Mouse (Mus musculus): Measurements from ENCODE around the gene Acot6. TPM values are rescaled to one million over a fixed set of nuclear protein-coding genes. Genes with fewer than 3 reads are reported as not detected.
"Not testable (repeated sequence)": the region's sequence is repeated elsewhere in the genome, so short reads cannot be mapped to it uniquely, and the experiment has no call there.

Gene Acot6
- total RNA-seq, 1 experiment from 2014 or later = not detected

DNA sequence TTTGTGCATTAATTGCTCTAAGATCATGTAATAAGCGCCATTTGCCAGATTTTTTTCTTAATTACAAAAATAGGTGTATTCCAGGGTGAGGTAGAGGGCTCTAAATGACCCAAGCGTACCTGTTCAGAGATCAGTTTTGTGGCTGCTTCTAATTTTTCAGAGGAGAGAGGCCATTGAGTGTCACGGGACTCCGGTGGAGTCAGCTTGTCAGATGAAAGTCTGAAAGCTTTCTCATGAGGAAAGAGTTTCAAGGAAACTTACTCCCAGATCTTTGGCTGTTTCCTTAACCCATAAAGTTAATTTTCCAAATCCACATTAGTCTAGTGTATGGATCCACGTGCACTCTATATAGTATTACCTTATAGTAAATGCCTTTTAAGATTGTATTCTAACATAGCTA lies 5.8 kb upstream of the Acot6 start:
- ATAC-seq (ENCODE audit: extremely low read depth, insufficient number of reproducible peaks, low FRiP score, poor library complexity, severe bottlenecking) = not testable (repeated sequence)

DNA sequence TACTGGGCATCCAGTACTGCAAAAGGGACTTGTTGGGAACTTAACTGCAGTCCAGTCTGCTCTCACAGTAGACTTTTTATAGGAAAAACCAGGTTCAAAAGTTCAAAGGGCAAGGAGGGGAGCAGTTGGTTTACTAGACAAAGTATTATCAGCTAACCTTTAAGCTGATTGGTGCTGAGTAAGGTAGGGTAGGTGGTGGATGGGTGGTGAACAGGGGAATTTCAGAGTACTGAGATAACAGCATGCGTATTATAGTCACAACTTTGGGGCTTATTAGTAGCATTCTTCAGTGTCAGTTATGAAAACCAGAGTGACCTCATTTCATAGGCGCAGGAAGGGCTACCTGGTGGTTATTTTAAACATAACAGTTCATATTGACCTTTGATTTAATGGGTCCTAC lies 849 bp upstream of the Acot6 start:
- no peak for ATAC-seq (ENCODE audit: extremely low read depth, insufficient number of reproducible peaks, low FRiP score, poor library complexity, severe bottlenecking)

GRCm38 (mm10) chr12:84100071-84100470 lies 383 bp upstream of the Acot6 start:
- ATAC-seq (ENCODE audit: extremely low read depth, insufficient number of reproducible peaks, low FRiP score, poor library complexity, severe bottlenecking) = no peak

DNA sequence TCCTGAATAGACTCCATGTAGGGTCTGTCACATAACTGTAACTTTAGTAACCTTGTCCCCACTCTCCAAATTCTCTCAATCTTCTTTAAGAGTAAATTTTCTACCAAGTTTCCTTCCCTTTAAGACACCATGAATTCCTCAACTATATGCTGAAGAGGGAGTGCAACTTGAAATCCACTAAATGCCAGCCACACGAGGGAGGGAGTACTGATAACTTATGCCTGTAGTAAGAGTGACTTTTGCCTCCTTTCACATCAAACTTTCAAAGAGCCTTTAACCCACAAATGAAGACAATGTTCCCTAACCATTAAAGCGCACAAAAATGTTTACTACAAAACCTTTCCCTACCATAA lies 1.0 kb downstream of the Acot6 start:
- ATAC-seq (ENCODE audit: extremely low read depth, insufficient number of reproducible peaks, low FRiP score, poor library complexity, severe bottlenecking) = no peak

DNA sequence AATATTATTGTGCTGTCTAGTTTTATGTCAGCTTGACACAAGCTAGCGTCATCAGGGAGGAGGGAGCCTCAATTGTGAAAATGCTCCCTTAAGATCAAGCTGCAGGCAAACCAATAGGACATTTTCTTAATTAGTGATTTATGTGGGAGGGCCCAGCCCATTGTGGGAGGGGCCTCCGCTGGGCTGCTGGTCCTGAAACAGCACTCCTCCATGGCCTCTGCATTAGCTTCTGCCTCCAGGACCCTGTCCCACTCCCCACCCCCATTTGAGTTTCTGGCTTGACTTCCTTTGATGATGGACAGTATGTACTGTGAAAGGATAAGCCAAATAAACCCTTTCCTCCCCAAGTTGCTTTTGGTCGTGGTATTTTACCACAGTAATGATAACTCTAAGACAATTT lies 6.6 kb downstream of the Acot6 start:
- ATAC-seq (ENCODE audit: extremely low read depth, insufficient number of reproducible peaks, low FRiP score, poor library complexity, severe bottlenecking) = no peak

- ATAC-seq (ENCODE audit: extremely low read depth, insufficient number of reproducible peaks, low FRiP score, poor library complexity, severe bottlenecking) = no peak
Observed at GRCm38 (mm10) chr12:84107692-84108091, 7.2 kb downstream of the Acot6 start.

- no peak for ATAC-seq (ENCODE audit: extremely low read depth, insufficient number of reproducible peaks, low FRiP score, poor library complexity, severe bottlenecking)
Observed at GRCm38 (mm10) chr12:84109924-84110323, 9.5 kb downstream of the Acot6 start.

GRCm38 (mm10) chr12:84110814-84111213 lies 10.4 kb downstream of the Acot6 start:
- ATAC-seq (ENCODE audit: extremely low read depth, insufficient number of reproducible peaks, low FRiP score, poor library complexity, severe bottlenecking) = no peak

DNA sequence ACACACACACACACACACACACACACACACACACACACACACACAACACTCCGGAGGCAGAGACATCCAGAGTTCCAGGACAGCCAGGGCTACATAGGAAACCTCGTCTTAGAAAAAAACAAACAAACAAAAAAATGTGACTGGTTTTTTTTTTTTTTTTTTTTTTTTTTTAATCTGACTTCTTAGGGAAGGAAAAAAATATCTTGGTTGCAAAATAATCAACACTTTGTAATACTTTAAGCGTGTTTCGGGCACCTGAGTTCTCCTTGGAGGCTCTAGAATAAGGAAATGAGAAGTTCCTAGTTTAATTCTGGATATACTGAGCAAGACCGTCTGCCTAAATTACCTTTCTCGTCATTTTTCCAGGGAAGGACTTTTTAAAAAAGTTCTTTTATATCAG lies 13.2 kb downstream of the Acot6 start:
- no peak for ATAC-seq (ENCODE audit: extremely low read depth, insufficient number of reproducible peaks, low FRiP score, poor library complexity, severe bottlenecking)

- ATAC-seq (ENCODE audit: extremely low read depth, insufficient number of reproducible peaks, low FRiP score, poor library complexity, severe bottlenecking) = peak; percentile 55; the same call in 1 of the 2 replicates
Observed at GRCm38 (mm10) chr12:84114153-84114994, 13.9 kb downstream of the Acot6 start, which contains the start of gene Dnal1. Gene Dnal1, plus strand, starts transcription at chr12:84114366.

DNA sequence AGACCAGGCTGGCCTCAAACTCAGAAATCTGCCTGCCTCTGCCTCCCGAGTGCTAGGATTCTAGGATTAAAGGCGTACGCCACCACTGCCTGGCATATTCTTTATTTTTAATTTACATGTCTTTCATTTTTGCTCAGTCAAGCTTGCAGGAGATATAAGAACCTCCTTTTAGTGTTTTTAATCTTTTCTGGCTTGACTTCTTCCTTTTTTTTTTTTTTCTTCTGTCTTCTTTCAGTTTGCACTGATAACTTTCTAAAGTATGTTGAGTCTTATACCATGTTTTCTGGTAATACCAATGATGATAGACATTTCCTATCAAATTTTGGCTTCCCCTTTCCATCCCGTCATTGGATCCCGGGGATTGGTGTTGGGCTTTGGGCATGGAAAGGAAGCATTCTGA lies 19.1 kb downstream of the Acot6 start:
- no peak for ATAC-seq (ENCODE audit: extremely low read depth, insufficient number of reproducible peaks, low FRiP score, poor library complexity, severe bottlenecking)

GRCm38 (mm10) chr12:84125892-84126291 lies 25.4 kb downstream of the Acot6 start:
- ATAC-seq (ENCODE audit: extremely low read depth, insufficient number of reproducible peaks, low FRiP score, poor library complexity, severe bottlenecking) = no peak

DNA sequence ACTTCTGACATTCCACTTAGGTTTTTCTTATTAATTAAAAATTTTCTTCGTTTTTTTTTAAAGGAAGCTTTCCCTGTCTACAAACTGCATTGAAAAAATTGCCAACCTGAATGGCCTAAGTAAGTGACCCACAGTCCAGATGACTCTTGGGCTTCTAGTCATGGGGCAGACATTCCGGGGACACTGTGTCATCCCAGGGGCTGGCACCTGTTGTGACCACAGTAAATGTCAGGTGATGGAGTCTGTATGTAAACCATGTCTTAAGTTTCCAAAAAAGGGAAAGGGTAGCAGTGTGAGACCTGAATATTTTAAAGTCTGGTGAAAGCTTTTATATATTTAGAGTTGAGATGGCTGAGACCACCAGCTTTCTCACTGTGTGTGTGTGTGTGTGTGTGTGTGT lies 26.4 kb downstream of the Acot6 start:
- no peak for ATAC-seq (ENCODE audit: extremely low read depth, insufficient number of reproducible peaks, low FRiP score, poor library complexity, severe bottlenecking)

DNA sequence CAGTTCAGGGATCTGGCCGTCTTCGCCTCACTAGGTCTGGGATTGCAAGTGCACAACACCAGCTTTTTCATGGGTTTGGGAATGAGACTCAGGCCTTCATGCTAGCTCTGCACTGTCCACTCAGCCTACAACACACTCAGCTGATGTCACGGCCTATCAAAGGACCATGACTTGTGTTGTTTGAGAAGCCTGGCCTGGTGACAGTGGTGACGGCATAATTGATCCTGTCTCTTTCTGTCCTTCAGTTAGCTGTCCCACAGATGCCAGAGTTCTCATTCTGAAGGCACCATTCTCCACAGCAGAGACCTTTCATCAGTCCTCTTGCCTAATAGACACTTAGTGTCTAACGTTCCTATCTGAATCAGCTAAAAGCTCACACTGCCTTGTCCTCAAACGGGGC lies 28.1 kb downstream of the Acot6 start:
- ATAC-seq (ENCODE audit: extremely low read depth, insufficient number of reproducible peaks, low FRiP score, poor library complexity, severe bottlenecking) = no peak

- ATAC-seq (ENCODE audit: extremely low read depth, insufficient number of reproducible peaks, low FRiP score, poor library complexity, severe bottlenecking) = no peak
Observed at GRCm38 (mm10) chr12:84129931-84130330, 29.5 kb downstream of the Acot6 start.

GRCm38 (mm10) chr12:84132265-84132664 lies 31.8 kb downstream of the Acot6 start:
- ATAC-seq (ENCODE audit: extremely low read depth, insufficient number of reproducible peaks, low FRiP score, poor library complexity, severe bottlenecking) = no peak

DNA sequence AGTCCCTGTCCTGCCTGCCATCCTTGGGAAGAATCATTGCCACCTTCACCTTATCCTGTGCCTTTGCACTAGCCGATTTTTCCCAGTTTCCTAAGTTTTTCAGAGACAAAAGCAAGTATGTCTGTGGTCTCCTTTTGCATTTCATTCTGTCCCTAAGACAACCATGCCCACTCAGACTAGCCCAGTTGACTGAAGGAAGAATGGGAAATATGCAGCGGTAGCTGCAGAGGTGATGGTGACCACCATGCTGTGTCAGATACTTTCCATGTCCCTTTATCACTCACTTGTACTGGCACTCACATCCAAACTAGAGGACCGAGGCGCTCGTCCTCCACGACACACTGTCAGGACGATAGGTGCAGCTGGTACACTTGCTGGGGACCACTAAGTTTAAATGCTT lies 36.7 kb downstream of the Acot6 start:
- no peak for ATAC-seq (ENCODE audit: extremely low read depth, insufficient number of reproducible peaks, low FRiP score, poor library complexity, severe bottlenecking)

DNA sequence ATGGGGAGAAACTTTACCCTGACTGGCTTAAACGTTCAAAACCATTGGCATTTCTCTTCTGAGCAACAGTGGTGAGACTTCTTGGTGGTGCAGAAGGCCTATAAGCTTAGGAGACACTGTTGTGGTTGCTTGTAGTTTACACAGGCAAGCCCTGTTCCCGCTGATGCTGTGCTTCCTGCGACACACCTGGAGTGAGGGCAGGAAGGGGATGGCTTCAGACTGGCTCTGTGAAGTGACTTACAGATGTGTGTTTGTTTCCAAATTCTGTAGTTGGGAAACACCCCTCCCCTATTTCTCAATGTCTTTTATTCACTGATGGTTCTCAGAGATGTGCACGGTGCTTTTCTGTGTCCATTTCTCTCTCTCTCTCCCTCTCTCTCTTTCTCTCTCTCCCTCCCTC lies 39.7 kb downstream of the Acot6 start:
- no peak for ATAC-seq (ENCODE audit: extremely low read depth, insufficient number of reproducible peaks, low FRiP score, poor library complexity, severe bottlenecking)

DNA sequence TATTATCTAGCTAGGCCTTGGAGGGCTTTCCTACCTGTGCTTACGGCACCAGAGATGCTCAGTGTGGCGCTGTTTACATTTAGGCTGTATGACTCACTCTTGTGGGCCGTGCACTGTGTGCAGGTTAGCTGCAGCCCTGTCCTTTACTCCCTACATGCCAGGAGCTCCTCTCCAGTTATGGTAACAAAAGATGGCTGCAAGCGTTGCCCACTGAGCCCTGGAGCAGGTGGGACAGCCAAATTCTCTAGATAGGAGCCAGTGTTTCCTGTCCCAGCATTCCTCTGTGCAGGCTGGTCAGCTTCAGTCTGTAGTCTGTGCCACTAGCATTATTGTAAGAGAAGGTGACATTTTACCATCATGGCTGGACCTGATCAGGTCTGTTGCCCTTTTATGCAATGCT lies 40.8 kb downstream of the Acot6 start:
- ATAC-seq (ENCODE audit: extremely low read depth, insufficient number of reproducible peaks, low FRiP score, poor library complexity, severe bottlenecking) = no peak

GRCm38 (mm10) chr12:84142281-84143050 lies 42.0 kb downstream of the Acot6 start:
- no peak for ATAC-seq (ENCODE audit: extremely low read depth, insufficient number of reproducible peaks, low FRiP score, poor library complexity, severe bottlenecking)

All from neutrophil, adult 5-6 weeks (primary cell).